Mouse (Mus musculus) induced T-regulatory cell, adult 2 months (primary cell): ENCODE data around the gene Irx4.

Source experiments
- DNase-seq: peaks from one replicate; pipeline ENCODE4 v3.0.0-alpha.2; 2012; ENCODE audit warnings: low read depth

The Irx4 gene

DNA sequence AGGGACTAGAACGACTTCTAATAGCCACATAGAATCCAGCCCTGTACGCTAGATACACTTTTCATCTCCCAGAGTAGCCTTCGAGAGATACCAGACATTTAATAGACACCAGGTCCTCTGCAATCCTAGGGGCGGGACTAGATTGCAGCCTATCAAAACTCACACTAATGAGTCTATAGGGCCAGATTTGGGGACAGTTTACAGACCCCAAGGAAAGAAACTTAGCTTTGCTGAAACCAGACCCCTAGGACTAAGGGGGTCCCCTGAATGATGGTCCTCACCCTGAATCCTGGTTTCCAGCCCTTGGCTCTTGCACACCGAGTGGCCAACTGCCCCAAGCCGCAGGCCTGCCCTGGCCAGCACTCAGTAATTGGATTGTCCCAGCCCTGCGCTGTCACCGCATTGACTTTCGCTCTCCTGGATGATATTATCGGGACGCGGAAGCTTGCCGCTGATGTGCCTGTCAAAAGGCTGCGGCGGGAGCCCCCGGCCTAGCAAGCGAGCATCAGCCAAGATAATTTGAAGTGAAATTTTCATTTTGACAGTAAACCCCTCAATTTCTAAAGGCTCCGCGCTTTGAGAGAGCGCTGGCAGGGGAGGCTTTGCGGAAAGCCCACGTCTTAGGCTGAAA is 10.3 kb downstream of the Irx4 start:
- no peak for DNase-seq

DNA sequence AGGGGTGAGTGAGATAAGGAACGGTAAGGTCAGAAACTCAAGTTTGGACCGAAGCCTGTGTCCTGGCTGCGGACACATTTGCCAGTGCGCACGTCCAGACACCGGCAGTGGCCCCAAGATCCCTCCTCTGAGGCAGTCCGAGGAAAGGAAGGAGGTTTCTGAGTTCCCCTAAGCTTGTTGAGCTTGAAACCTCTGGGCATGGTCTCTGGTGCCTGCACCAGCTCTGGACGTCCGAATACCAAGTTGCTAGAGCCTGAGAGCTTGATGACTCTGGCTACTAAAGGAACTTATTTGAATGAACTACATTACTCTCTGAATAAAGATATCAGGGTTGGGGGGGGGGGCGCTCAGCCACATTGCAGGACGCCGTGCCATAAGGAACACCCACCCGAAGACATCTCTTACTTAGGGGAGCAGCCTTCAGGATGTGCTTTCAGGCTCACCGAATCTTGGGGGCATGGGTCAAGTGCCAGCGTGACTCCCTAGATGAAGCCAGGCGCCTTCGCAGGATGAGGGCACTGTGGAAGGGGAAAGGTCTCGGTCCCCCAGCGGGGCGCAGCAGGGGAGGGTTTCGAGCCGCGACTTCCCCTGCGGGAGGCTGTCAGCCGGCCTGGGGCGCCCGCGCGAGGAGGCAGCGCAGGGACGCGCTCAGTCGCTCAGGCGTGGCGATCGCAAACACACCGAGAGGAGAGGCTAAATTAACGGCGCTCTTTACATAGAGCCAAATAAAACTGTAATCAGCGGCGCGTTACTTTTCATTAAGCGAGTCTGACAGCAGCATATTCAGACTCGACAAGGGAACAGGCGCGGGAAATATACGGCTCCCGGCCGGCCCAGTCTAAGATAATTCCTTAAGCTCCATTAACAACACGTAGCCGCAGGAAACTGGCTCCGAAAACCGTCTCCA is 11.3 kb downstream of the Irx4 start:
- no peak for DNase-seq

DNA sequence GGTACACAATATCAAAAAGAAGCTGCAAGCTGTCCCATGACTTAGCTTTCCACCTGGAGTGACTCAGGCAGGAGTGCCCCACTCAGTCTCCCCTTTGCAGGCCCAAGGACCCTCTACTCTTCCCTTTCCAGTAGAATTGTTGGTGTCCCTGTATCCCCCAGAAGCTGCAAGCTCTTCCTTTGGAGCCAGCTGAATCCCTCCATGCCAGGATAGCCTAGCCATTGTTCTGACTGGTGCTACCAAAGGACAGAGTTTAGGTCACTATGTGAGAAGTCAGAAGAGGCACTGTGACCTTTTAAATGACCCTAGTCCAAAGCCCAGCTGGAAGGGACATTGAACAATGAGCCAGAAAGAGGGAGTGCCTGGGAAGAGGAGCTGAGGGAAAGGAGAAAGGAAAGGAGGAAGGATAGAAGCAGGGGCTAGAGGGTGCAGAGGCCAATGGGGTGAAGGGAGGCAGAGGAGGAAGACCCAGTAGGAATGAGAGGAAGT is 12.6 kb downstream of the Irx4 start:
- DNase-seq, result no peak

DNA sequence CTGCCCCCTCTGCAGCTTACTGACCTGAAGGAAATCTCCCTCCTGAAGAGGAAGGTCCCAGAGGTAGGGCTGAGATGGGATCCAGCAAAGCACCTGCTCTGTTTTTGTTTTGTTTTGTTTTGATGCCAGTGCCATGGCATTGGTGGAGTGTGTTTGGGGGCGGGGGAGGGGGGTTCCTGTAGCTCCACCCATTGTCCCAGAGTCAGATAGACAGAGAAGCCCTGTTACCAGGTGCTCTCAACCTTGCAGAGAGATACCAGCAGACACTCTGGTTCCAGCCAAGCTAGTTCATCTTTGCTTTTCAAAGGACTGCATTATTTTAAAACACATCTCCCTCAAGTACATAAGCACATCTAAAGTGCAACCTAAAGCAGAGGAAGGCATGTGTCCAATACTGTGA is 13.3 kb downstream of the Irx4 start:
- DNase-seq, result no peak

DNA sequence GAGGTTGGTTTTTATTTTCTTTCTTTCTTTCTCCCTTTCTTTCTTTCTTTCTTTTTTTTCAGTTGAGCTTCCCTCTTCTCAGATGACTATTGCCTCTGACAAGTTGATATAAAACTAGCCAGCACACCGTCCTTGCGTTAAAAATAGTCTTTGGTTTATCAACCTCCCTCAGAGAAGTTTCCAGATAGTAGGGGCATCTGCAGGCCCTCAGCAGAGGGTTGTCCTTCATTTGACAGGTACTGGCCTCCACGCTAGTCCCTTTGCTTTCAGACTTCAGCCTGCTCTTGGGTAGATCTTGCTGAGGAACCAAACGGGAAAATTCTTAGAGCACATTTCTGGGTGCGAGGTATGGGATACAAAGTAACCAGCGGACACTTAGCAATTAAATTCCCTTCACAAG is 17.1 kb downstream of the Irx4 start:
- DNase-seq, result no peak

DNA sequence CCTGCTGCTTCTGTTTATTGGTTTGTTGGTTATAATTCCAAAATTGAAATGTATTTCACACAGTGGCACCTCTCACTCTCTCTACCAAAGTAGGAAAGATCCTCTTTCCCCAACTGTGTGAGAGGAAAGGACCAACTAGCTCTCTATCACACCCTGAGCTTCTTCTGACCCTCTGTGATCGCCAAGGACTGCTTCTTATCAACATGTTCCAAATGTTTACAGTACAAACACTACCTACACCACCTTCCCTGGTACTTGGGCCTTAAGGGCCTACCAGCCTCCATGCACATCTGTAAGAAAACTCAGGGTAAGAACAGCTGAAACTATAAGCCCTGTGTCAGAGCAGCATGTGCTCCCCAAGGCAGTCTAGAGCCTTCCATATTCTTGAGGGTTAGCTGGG is 17.5 kb downstream of the Irx4 start:
- DNase-seq, result no peak

DNA sequence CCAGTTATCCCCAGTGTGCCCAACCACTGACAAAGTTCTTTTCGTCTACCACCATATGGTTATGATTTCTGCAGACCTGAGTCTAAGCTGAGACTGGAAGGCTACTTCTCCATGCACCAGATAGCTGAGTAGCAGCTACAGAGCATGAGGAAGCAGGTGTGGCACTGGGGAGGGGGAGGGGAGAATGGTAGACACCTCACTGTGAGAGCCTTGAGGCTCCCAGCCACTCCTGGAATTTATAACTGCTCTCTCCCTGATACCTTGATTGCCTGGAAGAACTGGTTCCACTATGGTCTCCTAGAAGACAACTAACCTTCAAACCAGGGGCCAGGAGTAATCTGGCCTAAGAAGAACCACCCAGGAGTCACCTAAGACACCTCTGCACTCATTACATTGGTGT is 18.9 kb downstream of the Irx4 start:
- no peak for DNase-seq

DNA sequence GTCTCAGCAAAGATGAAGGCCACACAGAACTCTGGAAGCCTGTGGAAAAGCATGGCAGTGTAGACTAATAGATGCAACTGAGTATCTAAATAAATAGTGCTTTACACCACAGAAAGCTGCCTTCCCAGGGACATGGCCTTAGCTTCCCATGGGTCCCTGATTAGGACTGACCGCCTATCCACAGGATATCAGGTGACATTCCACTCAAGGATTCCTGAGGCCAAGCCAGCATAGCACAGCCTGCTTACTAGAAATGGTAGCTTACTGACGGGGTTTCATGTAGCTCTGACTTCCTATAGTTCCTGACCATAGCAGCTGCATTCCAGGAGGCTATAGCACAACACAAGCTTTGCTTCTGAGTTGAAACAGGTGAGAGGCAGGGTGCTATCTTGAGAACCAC is 22.1 kb downstream of the Irx4 start:
- no peak for DNase-seq

DNA sequence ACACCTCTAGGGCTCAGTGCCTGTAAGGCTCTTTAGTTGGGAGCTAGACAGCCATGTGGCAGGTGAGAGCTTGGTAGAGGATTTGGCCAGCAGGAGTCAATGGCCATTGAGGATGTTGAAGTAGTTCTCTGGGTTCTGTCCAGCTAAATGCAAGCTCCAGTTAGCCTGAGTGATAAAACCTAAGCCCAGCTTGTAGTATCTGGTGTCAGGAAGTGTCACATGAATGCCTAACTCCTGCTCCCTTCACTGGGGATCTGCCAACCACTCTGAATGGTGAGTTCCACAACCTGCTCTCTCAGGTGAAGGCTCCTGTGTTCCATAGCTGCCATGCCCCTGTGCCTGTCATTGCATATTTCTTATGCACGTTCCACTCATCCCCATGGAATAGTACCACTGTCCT is 23.3 kb downstream of the Irx4 start:
- no peak for DNase-seq

DNA sequence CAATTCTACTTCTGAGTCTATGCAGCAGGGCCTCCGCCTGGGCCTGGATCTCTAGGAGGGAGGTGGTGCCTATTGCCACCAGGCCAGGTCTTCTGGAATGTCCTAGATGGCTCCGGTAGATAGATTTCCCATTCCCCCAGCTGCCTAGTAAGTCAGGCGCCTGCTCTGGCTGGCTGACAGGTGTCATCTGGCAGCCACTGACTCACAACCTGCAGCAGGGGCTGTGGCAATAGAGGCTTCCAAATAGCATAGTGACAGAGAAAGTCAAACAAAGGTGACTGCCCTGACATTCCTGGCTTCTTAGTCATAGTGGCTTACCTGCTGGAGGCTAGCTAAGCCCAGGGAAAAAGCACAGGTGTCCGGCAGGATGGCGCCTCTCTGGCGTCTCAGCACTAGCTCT is 29.9 kb downstream of the Irx4 start:
- no peak for DNase-seq

DNA sequence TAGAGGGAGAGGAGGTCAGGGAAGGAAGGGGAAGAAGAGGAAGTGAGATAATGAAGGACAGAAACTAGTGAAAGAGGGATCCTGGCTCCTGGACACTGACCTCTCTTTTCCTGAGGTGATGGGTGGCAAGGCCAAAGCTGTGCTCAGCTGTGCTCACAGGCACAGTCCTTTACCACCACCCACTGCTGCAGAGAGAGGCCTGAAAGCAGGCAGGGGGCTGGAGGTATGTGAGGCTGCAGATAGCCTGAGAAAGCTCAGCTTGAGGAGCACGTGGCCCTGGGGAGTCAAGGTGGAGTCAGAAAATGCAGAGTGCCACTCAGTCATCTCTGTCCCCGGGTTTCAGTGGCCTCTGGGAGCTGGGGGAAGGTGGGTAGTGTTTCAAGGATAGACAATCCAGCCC is 30.8 kb downstream of the Irx4 start:
- no peak for DNase-seq

DNA sequence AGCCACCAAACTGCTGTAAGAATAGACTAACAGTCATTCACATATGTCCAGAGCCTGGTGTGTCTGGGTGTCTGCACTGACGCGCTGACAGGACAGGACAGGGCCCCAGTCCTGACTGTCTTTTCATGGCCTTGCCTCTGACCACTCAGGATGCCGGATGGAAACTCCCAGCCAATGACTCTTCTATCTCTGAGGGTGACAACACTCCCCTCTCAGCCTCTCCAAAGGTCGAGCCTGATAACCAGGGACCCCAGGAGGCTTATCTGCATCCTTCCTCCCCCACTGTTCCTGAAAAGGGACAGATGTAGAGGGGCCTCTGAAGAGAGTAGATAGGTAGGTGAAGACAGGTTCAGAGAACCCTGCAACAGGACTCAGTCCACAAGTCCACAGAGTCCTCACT is 38.4 kb downstream of the Irx4 start:
- DNase-seq, result no peak

DNA sequence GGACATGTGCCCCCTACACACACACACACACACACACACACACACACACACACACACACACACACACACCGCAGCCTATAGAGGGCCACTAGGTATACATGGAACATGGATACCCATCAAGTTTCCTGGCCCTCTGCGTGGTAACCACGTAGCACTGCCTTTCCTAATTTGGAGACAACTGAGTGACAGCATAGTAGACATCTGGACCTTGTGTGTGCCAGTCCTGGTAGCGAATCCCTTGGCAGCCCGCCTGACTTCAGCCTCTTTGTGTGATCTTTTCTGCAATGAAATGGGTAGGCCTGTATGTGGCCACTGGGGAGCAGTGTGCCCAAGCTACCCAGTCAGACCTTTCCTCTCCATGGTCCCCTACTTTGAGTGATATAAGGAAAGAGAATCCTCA is 39.0 kb downstream of the Irx4 start:
- DNase-seq, result no peak

DNA sequence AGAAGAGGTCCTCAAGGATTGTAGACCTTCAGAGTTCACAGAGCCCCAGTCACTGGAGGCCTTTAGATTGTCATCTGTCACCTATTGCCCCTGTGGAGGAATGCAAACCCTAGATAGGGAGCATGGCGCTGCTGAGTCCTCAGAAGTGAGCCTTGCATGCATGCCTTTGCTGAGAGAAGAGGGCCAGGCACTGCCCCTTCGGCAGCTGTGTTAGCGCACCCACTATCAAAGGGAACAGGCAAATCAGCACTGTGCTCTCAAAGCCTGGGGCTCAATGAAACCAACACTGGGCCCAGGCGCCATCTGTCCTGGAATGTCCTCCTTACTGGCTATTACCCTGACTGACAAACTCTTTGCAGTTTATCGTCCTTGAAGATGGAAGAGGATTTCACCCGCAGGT is 44.5 kb downstream of the Irx4 start:
- no peak for DNase-seq

DNA sequence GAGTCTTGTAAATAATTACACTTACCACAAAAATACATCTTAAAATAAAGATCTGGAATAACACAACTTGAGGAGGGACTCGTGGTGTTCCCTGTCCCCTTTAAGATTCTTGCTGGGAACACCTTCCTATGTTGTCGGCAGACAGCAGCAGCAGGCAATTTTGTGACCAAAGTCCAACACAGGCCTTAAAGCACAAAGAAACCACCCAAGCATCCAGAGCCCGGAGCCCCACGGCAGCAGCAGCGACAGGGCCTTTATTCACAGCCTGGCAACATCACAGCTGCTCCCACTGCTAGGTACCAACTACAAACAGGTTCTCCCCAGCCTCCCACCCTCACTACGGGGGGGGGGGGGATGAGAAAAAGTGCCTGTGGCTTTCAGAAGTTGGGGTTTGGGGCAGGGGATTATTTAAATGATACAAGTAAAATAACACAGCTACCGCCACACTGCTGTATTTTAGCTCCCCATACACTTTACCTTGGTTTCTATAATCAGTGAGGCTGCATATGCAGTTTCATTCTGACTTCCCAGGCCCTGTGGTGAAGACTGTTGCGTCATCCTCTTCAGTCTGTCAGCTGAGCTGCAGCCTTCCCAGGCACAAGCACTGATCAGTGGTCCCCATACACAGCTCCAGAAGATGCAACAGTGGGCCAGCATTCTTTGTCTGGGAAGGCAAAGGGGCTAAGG is 45.3 kb downstream of the Irx4 start:
- peak; percentile 69 for DNase-seq

DNA sequence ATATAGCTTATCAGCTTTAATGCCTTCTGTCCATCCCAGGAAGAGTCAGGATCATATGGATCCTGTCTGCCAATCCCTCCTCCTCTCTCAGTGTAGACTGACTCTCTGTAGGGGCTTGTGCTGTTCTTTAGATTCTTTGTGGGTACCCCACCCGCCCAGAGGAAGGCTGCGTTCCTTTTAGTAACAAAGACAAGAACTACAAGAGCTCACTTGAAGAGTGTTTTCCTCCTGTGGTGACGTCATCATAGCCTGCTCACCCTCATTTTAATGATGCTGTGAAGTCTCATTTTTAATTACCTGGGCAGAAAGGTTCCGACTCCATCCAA is 45.8 kb downstream of the Irx4 start:
- peak; percentile 47 for DNase-seq

DNA sequence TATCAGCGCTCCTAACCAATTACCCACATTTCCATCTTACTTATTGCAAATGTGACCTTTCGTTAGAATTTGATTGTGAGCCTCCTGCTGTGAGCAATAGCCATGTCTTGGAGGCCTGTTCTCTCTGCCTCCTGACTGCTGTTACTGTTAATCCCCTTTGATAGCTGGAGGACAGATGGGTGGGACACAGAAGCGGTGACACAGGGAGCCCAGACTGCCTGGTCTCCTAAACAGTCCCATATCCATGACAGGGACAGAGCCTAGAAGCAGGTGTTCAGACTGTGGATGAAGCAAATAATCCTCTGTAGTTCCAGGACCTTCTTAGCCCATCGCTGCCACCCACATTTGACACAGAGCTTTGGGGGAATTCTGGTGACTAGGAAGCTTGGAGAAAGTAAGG is 46.2 kb downstream of the Irx4 start:
- DNase-seq, result no peak

DNA sequence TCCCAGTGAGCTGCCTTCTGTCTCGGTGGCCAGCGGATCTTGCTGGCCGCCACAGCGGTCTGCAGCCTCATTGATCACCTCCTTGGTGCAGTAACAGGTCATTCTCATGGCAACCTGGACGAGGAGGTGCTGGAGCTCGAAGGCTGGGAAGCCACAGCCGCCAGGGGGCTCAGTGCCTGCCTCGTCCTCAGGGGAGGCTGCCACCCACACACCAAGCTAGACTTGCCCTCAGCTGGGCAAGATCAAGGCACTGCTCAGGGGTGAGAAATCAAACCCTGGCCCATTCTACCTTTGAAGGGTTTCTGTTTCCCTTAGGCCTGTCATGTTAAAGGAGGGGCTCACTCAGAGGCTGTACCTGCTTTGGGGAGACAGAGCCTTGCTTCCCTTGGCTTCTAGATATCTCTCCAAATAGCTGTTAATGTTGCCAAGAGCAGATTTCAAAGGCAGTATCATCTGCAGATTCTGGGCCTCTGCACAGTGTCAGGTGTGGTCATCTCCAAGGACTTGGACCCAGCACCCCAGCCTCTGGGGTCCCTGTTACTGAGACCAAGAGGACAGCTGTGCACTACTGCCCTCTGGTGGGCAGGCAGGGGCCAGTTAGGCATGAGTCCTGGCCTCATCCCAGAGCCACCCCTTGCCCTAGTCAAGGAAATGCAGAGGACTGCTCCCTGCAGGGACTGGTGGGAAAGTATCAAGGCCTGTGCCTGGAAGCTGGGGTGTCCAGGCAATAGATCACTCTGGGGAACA is 50.1 kb downstream of the Irx4 start:
- peak; percentile 68 for DNase-seq
